Mouse (Mus musculus) brain, embryonic 14.5 days (tissue): ENCODE measurements around the gene Gon4l.

ENCODE experiments used
- CTCF ChIP-seq: fragments of 200-500 bp; IDR thresholded peaks from 2 replicates; pipeline ENCODE4 v1.5.1; 2012; ENCODE audit warnings: inconsistent platforms, mild to moderate bottlenecking, moderate library complexity, borderline replicate concordance; ENCODE audit not compliant: insufficient read depth, insufficient read length; ENCODE audit errors: extremely low read depth
- POLR2A ChIP-seq: fragments of 200-500 bp; IDR thresholded peaks from 2 replicates; pipeline ENCODE4 v1.6.1; 2012; ENCODE audit warnings: mild to moderate bottlenecking, inconsistent platforms, borderline replicate concordance; ENCODE audit not compliant: poor library complexity, insufficient read depth, insufficient read length, severe bottlenecking; ENCODE audit errors: extremely low read depth

- TF ChIP-seq POLR2A (no peak), CTCF (no peak; the same call in 1 of the 2 replicates)
Observed at GRCm38 (mm10) chr3:88939749-88940148, 104.7 kb downstream of the Gon4l start.
